Mouse (Mus musculus): ENCODE data around the gene Pde10a.

DNA sequence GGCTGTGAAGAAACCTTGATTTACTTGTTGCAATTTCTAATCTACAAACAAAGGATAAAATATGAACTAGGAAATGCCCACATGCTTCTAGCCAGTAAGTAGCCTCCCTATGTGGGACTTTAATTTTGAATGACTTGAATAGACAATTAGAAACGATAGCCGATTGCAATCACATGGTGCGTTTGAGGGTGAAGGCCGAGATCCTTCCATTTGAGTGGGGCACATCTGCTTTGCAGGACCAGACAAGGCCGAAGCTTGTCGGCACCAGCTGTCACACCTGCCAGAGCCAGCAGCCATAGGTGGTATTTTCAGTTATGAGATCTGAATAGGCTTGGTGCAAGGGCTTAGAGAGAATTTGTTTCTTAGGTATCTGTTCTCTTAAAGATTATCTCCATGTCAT lies 360.7 kb downstream of the Pde10a start:
- TF ChIP-seq POLR2A (IDR thresholded peaks at IDR 0.05; ENCODE audit: extremely low read depth, insufficient read depth, low read length) = no peak
- TF ChIP-seq CTCF (IDR thresholded peaks at IDR 0.05; ENCODE audit: low read depth, low read length) = no peak
